Mouse (Mus musculus): ENCODE results near the gene Slc4a3. TPM values are rescaled to one million over a fixed set of nuclear protein-coding genes. Genes with fewer than 3 reads are reported as not detected.

The Slc4a3 gene
- polyA plus RNA-seq, 1 experiment from 2014 or later, result 11.8 TPM

GRCm38 (mm10) chr1:75589983-75590382 is 43.9 kb downstream of the Slc4a3 start:
- DNase-seq (ENCODE audit: low spot score), result no peak
- H3K4me1 ChIP-seq (replicated peaks; ENCODE audit: control insufficient read depth, insufficient read depth, low read length), result no peaks in the 10 kb centered on the region
- no peak overlapping the region for H3K27ac ChIP-seq (ENCODE audit: low read depth)
- H3K9me3 ChIP-seq (ENCODE audit: control insufficient read depth, low read length), result no peaks in the 10 kb centered on the region
- no peaks in the 10 kb centered on the region for H3K36me3 ChIP-seq (ENCODE audit: control insufficient read depth, insufficient read depth, low read length)
- 76% methylated on average over 2 of the region's 2 CpGs for WGBS
- H3K4me3 ChIP-seq (ENCODE audit: low read depth, low read length), result no peak overlapping the region
- H3K27me3 ChIP-seq (replicated peaks; ENCODE audit: control insufficient read depth, insufficient read depth, low read length), result no peaks in the 10 kb centered on the region
- H3K4me2 ChIP-seq (ENCODE audit: low read length), result no peak overlapping the region
- H3K9ac ChIP-seq (ENCODE audit: low read length), result no peak overlapping the region
- ATAC-seq (replicated peaks; ENCODE audit: low FRiP score, low TSS enrichment, low read depth), result no peak

- WGBS, result 91% methylated on average over 7 of the region's 7 CpGs
- Histone ChIP-seq H3K4me1 (replicated peaks; ENCODE audit: control insufficient read depth, insufficient read depth, low read length) (no peaks in the 10 kb centered on the region), H3K27ac (ENCODE audit: low read depth) (no peak overlapping the region), H3K9ac (ENCODE audit: low read length) (no peak overlapping the region), H3K4me2 (ENCODE audit: low read length) (no peak overlapping the region), H3K4me3 (ENCODE audit: low read depth, low read length) (no peak overlapping the region), H3K9me3 (ENCODE audit: control insufficient read depth, low read length) (no peaks in the 10 kb centered on the region), H3K27me3 (replicated peaks; ENCODE audit: control insufficient read depth, insufficient read depth, low read length) (no peaks in the 10 kb centered on the region), H3K36me3 (ENCODE audit: control insufficient read depth, insufficient read depth, low read length) (no peaks in the 10 kb centered on the region)
- ATAC-seq (replicated peaks; ENCODE audit: low FRiP score, low TSS enrichment, low read depth), result no peak
- DNase-seq (ENCODE audit: low spot score), result no peak
Measured at GRCm38 (mm10) chr1:75593956-75594355, 47.9 kb downstream of the Slc4a3 start.

GRCm38 (mm10) chr1:75594836-75595235 is 48.8 kb downstream of the Slc4a3 start:
- no peak overlapping the region for H3K4me2 ChIP-seq (ENCODE audit: low read length)
- no peaks in the 10 kb centered on the region for H3K27me3 ChIP-seq (replicated peaks; ENCODE audit: control insufficient read depth, insufficient read depth, low read length)
- ATAC-seq (replicated peaks; ENCODE audit: low FRiP score, low TSS enrichment, low read depth), result no peak
- no peaks in the 10 kb centered on the region for H3K4me1 ChIP-seq (replicated peaks; ENCODE audit: control insufficient read depth, insufficient read depth, low read length)
- H3K4me3 ChIP-seq (ENCODE audit: low read depth, low read length), result no peak overlapping the region
- H3K9ac ChIP-seq (ENCODE audit: low read length), result no peak overlapping the region
- DNase-seq (ENCODE audit: low spot score), result no peak
- no peaks in the 10 kb centered on the region for H3K36me3 ChIP-seq (ENCODE audit: control insufficient read depth, insufficient read depth, low read length)
- 42% methylated on average over 9 of the region's 9 CpGs for WGBS
- H3K9me3 ChIP-seq (ENCODE audit: control insufficient read depth, low read length), result no peaks in the 10 kb centered on the region
- H3K27ac ChIP-seq (ENCODE audit: low read depth), result no peak overlapping the region

- Histone ChIP-seq H3K9ac (ENCODE audit: low read length) (no peak overlapping the region), H3K36me3 (ENCODE audit: control insufficient read depth, insufficient read depth, low read length) (no peaks in the 10 kb centered on the region), H3K9me3 (ENCODE audit: control insufficient read depth, low read length) (no peaks in the 10 kb centered on the region), H3K4me1 (replicated peaks; ENCODE audit: control insufficient read depth, insufficient read depth, low read length) (no peaks in the 10 kb centered on the region), H3K27me3 (replicated peaks; ENCODE audit: control insufficient read depth, insufficient read depth, low read length) (0 out of 2 replicates have a peak, but pooled peaks cover 2% of the 10 kb centered on the region), H3K4me3 (ENCODE audit: low read depth, low read length) (no peak overlapping the region), H3K27ac (ENCODE audit: low read depth) (no peak overlapping the region), H3K4me2 (ENCODE audit: low read length) (no peak overlapping the region)
- no peak for DNase-seq (ENCODE audit: low spot score)
- 81% methylated on average over 3 of the region's 3 CpGs for WGBS
- no peak for ATAC-seq (replicated peaks; ENCODE audit: low FRiP score, low TSS enrichment, low read depth)
Measured at GRCm38 (mm10) chr1:75595930-75596329, 49.9 kb downstream of the Slc4a3 start.

GRCm38 (mm10) chr1:75596906-75597305 is 50.8 kb downstream of the Slc4a3 start:
- H3K4me3 ChIP-seq (ENCODE audit: low read depth, low read length), result no peak overlapping the region
- H3K27me3 ChIP-seq (replicated peaks; ENCODE audit: control insufficient read depth, insufficient read depth, low read length), result peaks cover 7% of the 10 kb centered on the region; the same call in 1 of the 2 replicates
- ATAC-seq (replicated peaks; ENCODE audit: low FRiP score, low TSS enrichment, low read depth) (no peak), DNase-seq (ENCODE audit: low spot score) (no peak)
- H3K9me3 ChIP-seq (ENCODE audit: control insufficient read depth, low read length), result no peaks in the 10 kb centered on the region
- H3K9ac ChIP-seq (ENCODE audit: low read length), result no peak overlapping the region
- 93% methylated on average over 2 of the region's 2 CpGs for WGBS
- no peak overlapping the region for H3K4me2 ChIP-seq (ENCODE audit: low read length)
- H3K4me1 ChIP-seq (replicated peaks; ENCODE audit: control insufficient read depth, insufficient read depth, low read length), result no peaks in the 10 kb centered on the region
- no peak overlapping the region for H3K27ac ChIP-seq (ENCODE audit: low read depth)
- no peaks in the 10 kb centered on the region for H3K36me3 ChIP-seq (ENCODE audit: control insufficient read depth, insufficient read depth, low read length)

- Histone ChIP-seq H3K36me3 (ENCODE audit: control insufficient read depth, insufficient read depth, low read length) (no peaks in the 10 kb centered on the region), H3K9ac (ENCODE audit: low read length) (no peak overlapping the region), H3K4me3 (ENCODE audit: low read depth, low read length) (no peak overlapping the region), H3K27ac (ENCODE audit: low read depth) (no peak overlapping the region), H3K4me1 (replicated peaks; ENCODE audit: control insufficient read depth, insufficient read depth, low read length) (no peaks in the 10 kb centered on the region), H3K27me3 (replicated peaks; ENCODE audit: control insufficient read depth, insufficient read depth, low read length) (peaks cover 7% of the 10 kb centered on the region; the same call in 1 of the 2 replicates), H3K9me3 (ENCODE audit: control insufficient read depth, low read length) (no peaks in the 10 kb centered on the region), H3K4me2 (ENCODE audit: low read length) (no peak overlapping the region)
- ATAC-seq (replicated peaks; ENCODE audit: low FRiP score, low TSS enrichment, low read depth) (no peak), DNase-seq (ENCODE audit: low spot score) (peak; percentile 82)
Measured at GRCm38 (mm10) chr1:75597622-75598021, 51.6 kb downstream of the Slc4a3 start.

GRCm38 (mm10) chr1:75601738-75602137 is 55.7 kb downstream of the Slc4a3 start:
- Histone ChIP-seq H3K27me3 (replicated peaks; ENCODE audit: control insufficient read depth, insufficient read depth, low read length) (peaks cover 7% of the 10 kb centered on the region; the same call in 1 of the 2 replicates), H3K4me3 (ENCODE audit: low read depth, low read length) (no peak overlapping the region), H3K4me2 (ENCODE audit: low read length) (no peak overlapping the region), H3K4me1 (replicated peaks; ENCODE audit: control insufficient read depth, insufficient read depth, low read length) (no peaks in the 10 kb centered on the region), H3K9me3 (ENCODE audit: control insufficient read depth, low read length) (no peaks in the 10 kb centered on the region), H3K9ac (ENCODE audit: low read length) (no peak overlapping the region), H3K36me3 (ENCODE audit: control insufficient read depth, insufficient read depth, low read length) (no peaks in the 10 kb centered on the region), H3K27ac (ENCODE audit: low read depth) (no peak overlapping the region)
- no peak for DNase-seq (ENCODE audit: low spot score)
- 18% methylated on average over 12 of the region's 12 CpGs for WGBS
- no peak for ATAC-seq (replicated peaks; ENCODE audit: low FRiP score, low TSS enrichment, low read depth)

GRCm38 (mm10) chr1:75603584-75603983 is 57.5 kb downstream of the Slc4a3 start:
- DNase-seq (ENCODE audit: low spot score), result no peak
- H3K27ac ChIP-seq (ENCODE audit: low read depth), result no peak overlapping the region
- H3K4me2 ChIP-seq (ENCODE audit: low read length), result no peak overlapping the region
- no peak for ATAC-seq (replicated peaks; ENCODE audit: low FRiP score, low TSS enrichment, low read depth)
- H3K4me1 ChIP-seq (replicated peaks; ENCODE audit: control insufficient read depth, insufficient read depth, low read length), result no peaks in the 10 kb centered on the region
- no peaks in the 10 kb centered on the region for H3K36me3 ChIP-seq (ENCODE audit: control insufficient read depth, insufficient read depth, low read length)
- H3K4me3 ChIP-seq (ENCODE audit: low read depth, low read length), result no peak overlapping the region
- no peaks in the 10 kb centered on the region for H3K9me3 ChIP-seq (ENCODE audit: control insufficient read depth, low read length)
- 90% methylated on average over 7 of the region's 7 CpGs for WGBS
- peaks cover 7% of the 10 kb centered on the region; the same call in 1 of the 2 replicates for H3K27me3 ChIP-seq (replicated peaks; ENCODE audit: control insufficient read depth, insufficient read depth, low read length)
- H3K9ac ChIP-seq (ENCODE audit: low read length), result no peak overlapping the region

GRCm38 (mm10) chr1:75608225-75608624 is 62.2 kb downstream of the Slc4a3 start:
- no peak overlapping the region for H3K27ac ChIP-seq (ENCODE audit: low read depth)
- H3K9me3 ChIP-seq (ENCODE audit: control insufficient read depth, low read length), result no peaks in the 10 kb centered on the region
- no peak overlapping the region for H3K4me3 ChIP-seq (ENCODE audit: low read depth, low read length)
- WGBS, result 89% methylated on average over 7 of the region's 7 CpGs
- no peaks in the 10 kb centered on the region; the same call in 1 of the 2 replicates for H3K4me1 ChIP-seq (replicated peaks; ENCODE audit: control insufficient read depth, insufficient read depth, low read length)
- H3K36me3 ChIP-seq (ENCODE audit: control insufficient read depth, insufficient read depth, low read length), result no peaks in the 10 kb centered on the region
- no peak overlapping the region for H3K4me2 ChIP-seq (ENCODE audit: low read length)
- H3K9ac ChIP-seq (ENCODE audit: low read length), result no peak overlapping the region
- H3K27me3 ChIP-seq (replicated peaks; ENCODE audit: control insufficient read depth, insufficient read depth, low read length), result no peaks in the 10 kb centered on the region
- no peak for ATAC-seq (replicated peaks; ENCODE audit: low FRiP score, low TSS enrichment, low read depth)
- no peak for DNase-seq (ENCODE audit: low spot score)
